Mouse (Mus musculus): ENCODE results near the gene Elk3. TPM values are rescaled to one million over a fixed set of nuclear protein-coding genes. Genes with fewer than 3 reads are reported as not detected.

Gene Elk3
- total and polyA plus RNA-seq, 3 experiments, result 32.1 to 39.4 (median 33.8) TPM

GRCm38 (mm10) chr10:93212699-93213098 is 98.2 kb downstream of the Elk3 start:
- 75% methylated on average over 2 of the region's 2 CpGs for WGBS
- H3K36me3 ChIP-seq (ENCODE audit: control insufficient read depth, insufficient read depth, low read length), result peaks cover 19% of the 10 kb centered on the region
- H3K27me3 ChIP-seq (ENCODE audit: control insufficient read depth, insufficient read depth, low read length), result no peaks in the 10 kb centered on the region
- no peaks in the 10 kb centered on the region for H3K79me2 ChIP-seq (replicated peaks; ENCODE audit: control insufficient read depth, insufficient read depth, low read length)
- peaks cover 13% of the 10 kb centered on the region for H3K4me1 ChIP-seq (ENCODE audit: control insufficient read depth, insufficient read depth, low read length)
- DNase-seq, result no peak
- TF ChIP-seq POLR2A (IDR thresholded peaks at IDR 0.05; ENCODE audit: insufficient read depth, low read depth, low read length) (no peak), EP300 (IDR thresholded peaks at IDR 0.05; ENCODE audit: insufficient read depth, low read depth, low read length) (no peak), CTCF (IDR thresholded peaks at IDR 0.05) (no peak)
- no peak overlapping the region for H3K9ac ChIP-seq (ENCODE audit: low read depth, low read length)
- H3K4me3 ChIP-seq, result no peak overlapping the region
- intact Hi-C loops (cut with DNase I), result loop anchor here (5.0 kb wide), 1 partner anchor 45 kb away; no protein-coding TSS in a partner anchor
- H3K27ac ChIP-seq, result no peak overlapping the region

- no peak for DNase-seq
- peaks cover 2% of the 10 kb centered on the region for H3K4me1 ChIP-seq (ENCODE audit: control insufficient read depth, insufficient read depth, low read length)
- no peak overlapping the region for H3K9ac ChIP-seq (ENCODE audit: low read depth, low read length)
- no peak overlapping the region for H3K4me3 ChIP-seq
- H3K79me2 ChIP-seq (replicated peaks; ENCODE audit: control insufficient read depth, insufficient read depth, low read length), result peaks cover 8% of the 10 kb centered on the region
- no peaks in the 10 kb centered on the region for H3K27me3 ChIP-seq (ENCODE audit: control insufficient read depth, insufficient read depth, low read length)
- H3K27ac ChIP-seq, result no peak overlapping the region
- H3K36me3 ChIP-seq (ENCODE audit: control insufficient read depth, insufficient read depth, low read length), result peaks cover 6% of the 10 kb centered on the region; the same call in 1 of the 2 replicates
- intact Hi-C loops (cut with DNase I), result no loop called here
- no peak for TF ChIP-seq EP300 (IDR thresholded peaks at IDR 0.05; ENCODE audit: insufficient read depth, low read depth, low read length)
- no peak for TF ChIP-seq POLR2A (IDR thresholded peaks at IDR 0.05; ENCODE audit: insufficient read depth, low read depth, low read length)
- no peak for TF ChIP-seq CTCF (IDR thresholded peaks at IDR 0.05)
- 80% methylated on average over 5 of the region's 5 CpGs for WGBS
Observed at GRCm38 (mm10) chr10:93207176-93207575, 103.8 kb downstream of the Elk3 start.

GRCm38 (mm10) chr10:93205287-93205956 is 105.5 kb downstream of the Elk3 start:
- DNase-seq, result no peak
- no peak overlapping the region for H3K27ac ChIP-seq
- H3K79me2 ChIP-seq (replicated peaks; ENCODE audit: control insufficient read depth, insufficient read depth, low read length), result peaks cover 12% of the 10 kb centered on the region
- WGBS, result 74% methylated on average over 4 of the region's 4 CpGs
- 0 out of 2 replicates have a peak, but pooled peaks cover 3% of the 10 kb centered on the region for H3K36me3 ChIP-seq (ENCODE audit: control insufficient read depth, insufficient read depth, low read length)
- no peak overlapping the region for H3K9ac ChIP-seq (ENCODE audit: low read depth, low read length)
- H3K4me3 ChIP-seq, result no peak overlapping the region
- intact Hi-C loops (cut with DNase I), result no loop called here
- no peak for TF ChIP-seq EP300 (IDR thresholded peaks at IDR 0.05; ENCODE audit: insufficient read depth, low read depth, low read length)
- TF ChIP-seq POLR2A (IDR thresholded peaks at IDR 0.05; ENCODE audit: insufficient read depth, low read depth, low read length), result no peak
- TF ChIP-seq CTCF (IDR thresholded peaks at IDR 0.05), result no peak
- no peaks in the 10 kb centered on the region for H3K27me3 ChIP-seq (ENCODE audit: control insufficient read depth, insufficient read depth, low read length)
- H3K4me1 ChIP-seq (ENCODE audit: control insufficient read depth, insufficient read depth, low read length), result peaks cover 6% of the 10 kb centered on the region

GRCm38 (mm10) chr10:93201846-93202458 is 109.0 kb downstream of the Elk3 start:
- H3K27me3 ChIP-seq (ENCODE audit: control insufficient read depth, insufficient read depth, low read length), result no peaks in the 10 kb centered on the region
- no peak overlapping the region for H3K27ac ChIP-seq
- no peak overlapping the region for H3K9ac ChIP-seq (ENCODE audit: low read depth, low read length)
- intact Hi-C loops (cut with DNase I), result no loop called here
- no peak for TF ChIP-seq CTCF (IDR thresholded peaks at IDR 0.05)
- no peak for TF ChIP-seq POLR2A (IDR thresholded peaks at IDR 0.05; ENCODE audit: insufficient read depth, low read depth, low read length)
- TF ChIP-seq EP300 (IDR thresholded peaks at IDR 0.05; ENCODE audit: insufficient read depth, low read depth, low read length), result no peak
- WGBS, result 79% methylated on average over 6 of the region's 6 CpGs
- no peak for DNase-seq
- H3K4me1 ChIP-seq (ENCODE audit: control insufficient read depth, insufficient read depth, low read length), result peaks cover 8% of the 10 kb centered on the region
- H3K4me3 ChIP-seq, result no peak overlapping the region
- no peaks in the 10 kb centered on the region; the same call in 1 of the 2 replicates for H3K36me3 ChIP-seq (ENCODE audit: control insufficient read depth, insufficient read depth, low read length)
- peaks cover 17% of the 10 kb centered on the region for H3K79me2 ChIP-seq (replicated peaks; ENCODE audit: control insufficient read depth, insufficient read depth, low read length)

DNA sequence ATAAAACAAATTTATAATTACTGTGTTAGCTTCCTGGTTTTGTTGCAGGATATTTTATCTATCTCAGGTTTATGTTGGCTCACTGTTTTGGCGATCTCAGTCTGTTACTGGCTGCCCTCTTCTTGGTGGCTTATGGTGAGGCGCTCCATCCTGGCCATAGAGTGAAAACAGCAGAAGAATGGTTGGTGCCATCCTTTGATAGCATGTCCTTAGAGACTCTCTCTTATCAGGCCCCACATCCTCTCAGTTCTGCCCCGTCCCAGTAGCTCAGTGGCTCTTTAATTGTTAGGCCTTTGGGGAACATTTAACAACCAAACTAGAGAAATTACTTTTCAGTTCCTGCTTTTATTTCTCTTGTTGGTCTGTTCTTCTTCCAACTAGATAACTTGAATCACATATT is 112.0 kb downstream of the Elk3 start:
- Histone ChIP-seq H3K27me3 (ENCODE audit: control insufficient read depth, insufficient read depth, low read length) (no peaks in the 10 kb centered on the region), H3K4me3 (no peak overlapping the region), H3K79me2 (replicated peaks; ENCODE audit: control insufficient read depth, insufficient read depth, low read length) (peaks cover 15% of the 10 kb centered on the region), H3K36me3 (ENCODE audit: control insufficient read depth, insufficient read depth, low read length) (no peaks in the 10 kb centered on the region; the same call in 1 of the 2 replicates), H3K9ac (ENCODE audit: low read depth, low read length) (no peak overlapping the region), H3K27ac (no peak overlapping the region), H3K4me1 (ENCODE audit: control insufficient read depth, insufficient read depth, low read length) (peaks cover 13% of the 10 kb centered on the region)
- 71% methylated on average over 3 of the region's 3 CpGs for WGBS
- intact Hi-C loops (cut with DNase I), result no loop called here
- no peak for DNase-seq
- TF ChIP-seq POLR2A (IDR thresholded peaks at IDR 0.05; ENCODE audit: insufficient read depth, low read depth, low read length) (no peak), CTCF (IDR thresholded peaks at IDR 0.05) (no peak), EP300 (IDR thresholded peaks at IDR 0.05; ENCODE audit: insufficient read depth, low read depth, low read length) (no peak)

Other genes with a start within 250 kb of the Elk3 start
- under 1 TPM; 0.26 to 0.82 TPM for gene Cfap54, start 229.5 kb downstream of the Elk3 start, total RNA-seq (2021)
- 0.18 and 0.47 TPM in 2 replicates for gene Cfap54, start 229.5 kb downstream of the Elk3 start, polyA plus RNA-seq (2012; rRNA removed)
- 10 to 100 TPM; 14.3 to 18.8 TPM for gene Cdk17, start 150.3 kb downstream of the Elk3 start, total RNA-seq (2021)
- 16.6 and 22.5 TPM in 2 replicates for gene Cdk17, start 150.3 kb downstream of the Elk3 start, polyA plus RNA-seq (2012; rRNA removed)
- 10 to 100 TPM; 31.1 to 36.1 TPM for gene Lta4h, start 142.3 kb upstream of the Elk3 start, total RNA-seq (2021)
- gene Lta4h, start 142.3 kb upstream of the Elk3 start, polyA plus RNA-seq (2012; rRNA removed), result 25.5 and 30.5 TPM in 2 replicates
- gene Hal, start 177.6 kb upstream of the Elk3 start, total RNA-seq (2021), result under 1 TPM; 0.18 to 0.20 TPM
- 0.04 and 0.35 TPM in 2 replicates for gene Hal, start 177.6 kb upstream of the Elk3 start, polyA plus RNA-seq (2012; rRNA removed)
- gene Amdhd1, start 228.9 kb upstream of the Elk3 start, total RNA-seq (2021), result not detected
- 0.06 and 0.12 TPM in 2 replicates for gene Amdhd1, start 228.9 kb upstream of the Elk3 start, polyA plus RNA-seq (2012; rRNA removed)
- not detected for gene Ccdc38, start 229.5 kb upstream of the Elk3 start, total RNA-seq (2021)
- not detected in 2 replicates for gene Ccdc38, start 229.5 kb upstream of the Elk3 start, polyA plus RNA-seq (2012; rRNA removed)